Mouse (Mus musculus) megakaryocyte, adult 5-6 weeks (primary cell): ENCODE measurements around the gene Kbtbd13. TPM values are rescaled to one million over a fixed set of nuclear protein-coding genes. Genes with fewer than 3 reads are reported as not detected.

Experiments used
- ATAC-seq: 2 replicates; pipeline ENCODE4 v1.8.0; 2016; ENCODE audit warnings: mild to moderate bottlenecking, inconsistent platforms; ENCODE audit not compliant: poor library complexity, severe bottlenecking
- total RNA-seq, 2 experiments: library from RNA; stranded (forward) in 1 of 2; stranded (reverse) in 1 of 2; fragments of 153-499, 151-499 nt in 1 of 2; fragments of 221-1000, 200-1000 nt in 1 of 2; gene quantifications; 2 replicates each; pipeline versions ENCODE4 v1.2.3 to v1.2.4; 2015 to 2017

The Kbtbd13 gene
- not detected in 2 replicates for total RNA-seq (2015)
- total RNA-seq (2017), result not detected in 2 replicates

- no peak for ATAC-seq
These were observed at the start of gene Kbtbd13 for GRCm38 (mm10) chr9:65391613-65391964. Kbtbd13 (minus strand) TSS chr9:65391652.

GRCm38 (mm10) chr9:65435671-65436301, 44.3 kb upstream of the Kbtbd13 start, which contains the start of gene Mtfmt:
Mtfmt (plus strand) TSS chr9:65435782.
- ATAC-seq, result peak; percentile 98

GRCm38 (mm10) chr9:65435211-65435610, 43.8 kb upstream of the Kbtbd13 start:
- no peak for ATAC-seq

- peak; percentile 39 for ATAC-seq
These were observed 42.7 kb upstream of the Kbtbd13 start for GRCm38 (mm10) chr9:65434140-65434539.

GRCm38 (mm10) chr9:65432236-65432635, 40.8 kb upstream of the Kbtbd13 start:
- peak; percentile 59 for ATAC-seq

GRCm38 (mm10) chr9:65430921-65431320, 39.5 kb upstream of the Kbtbd13 start:
- ATAC-seq, result no peak

GRCm38 (mm10) chr9:65430401-65430800, 38.9 kb upstream of the Kbtbd13 start:
- ATAC-seq, result no peak

GRCm38 (mm10) chr9:65428003-65428402, 36.6 kb upstream of the Kbtbd13 start:
- ATAC-seq, result no peak

GRCm38 (mm10) chr9:65427511-65427910, 36.1 kb upstream of the Kbtbd13 start:
- no peak for ATAC-seq

- 0 out of 2 replicates have a peak, but pooled peaks have one; percentile 38 for ATAC-seq
These were observed 32.9 kb upstream of the Kbtbd13 start for GRCm38 (mm10) chr9:65424393-65424792.

GRCm38 (mm10) chr9:65422760-65423501, 31.5 kb upstream of the Kbtbd13 start, which contains the start of gene Slc51b:
Slc51b (minus strand) TSS chr9:65422955.
- no peak for ATAC-seq

- no peak for ATAC-seq
These were observed 28.2 kb upstream of the Kbtbd13 start for GRCm38 (mm10) chr9:65419633-65420032.

GRCm38 (mm10) chr9:65417738-65418137, 26.3 kb upstream of the Kbtbd13 start:
- ATAC-seq, result no peak

GRCm38 (mm10) chr9:65411326-65411725, 19.9 kb upstream of the Kbtbd13 start:
- no peak for ATAC-seq

GRCm38 (mm10) chr9:65410378-65410777, 18.9 kb upstream of the Kbtbd13 start:
- no peak for ATAC-seq

GRCm38 (mm10) chr9:65408871-65409295, 17.4 kb upstream of the Kbtbd13 start:
- no peak for ATAC-seq

- ATAC-seq, result no peak
These were observed 16.4 kb upstream of the Kbtbd13 start for GRCm38 (mm10) chr9:65407861-65408260.

GRCm38 (mm10) chr9:65407327-65407726, 15.9 kb upstream of the Kbtbd13 start:
- no peak for ATAC-seq

- no peak for ATAC-seq
These were observed 13.7 kb upstream of the Kbtbd13 start for GRCm38 (mm10) chr9:65405184-65405449.

- ATAC-seq, result peak; percentile 57
These were observed 13.1 kb upstream of the Kbtbd13 start for GRCm38 (mm10) chr9:65404331-65405183.

GRCm38 (mm10) chr9:65399934-65400333, 8.5 kb upstream of the Kbtbd13 start:
- ATAC-seq, result no peak
